Mouse (Mus musculus) c-Kit-positive CD71-positive TER-119-negative erythroid progenitor cells, embryonic 14.5 days (primary cell): Measurements from ENCODE around the gene Sox6.
"Not testable (repeated sequence)": the region's sequence is repeated elsewhere in the genome, so short reads cannot be mapped to it uniquely, and the experiment has no call there.

Experiments used
- DNase-seq: peaks from one replicate; pipeline ENCODE4 v3.0.0-alpha.2; 2013; ENCODE audit warnings: low read depth

The Sox6 gene

GRCm38 (mm10) chr7:116038511-116038910 lies at the start of gene Sox6:
Gene Sox6 (minus strand): TSS chr7:116038796.
- no peak for DNase-seq

- not testable (repeated sequence) for DNase-seq
Observed at GRCm38 (mm10) chr7:116084366-116084765, 45.8 kb upstream of the Sox6 start, which contains the start of gene Gm4353. Gene Gm4353 (minus strand): TSS chr7:116084635.

GRCm38 (mm10) chr7:116060739-116061138 lies 22.1 kb upstream of the Sox6 start:
- no peak for DNase-seq

GRCm38 (mm10) chr7:116040470-116041019 lies 1.9 kb upstream of the Sox6 start:
- DNase-seq, result no peak

- peak; percentile 63 for DNase-seq
Observed at GRCm38 (mm10) chr7:116039538-116040466, 1.2 kb upstream of the Sox6 start.

- no peak for DNase-seq
Observed at GRCm38 (mm10) chr7:116039196-116039537, 571 bp upstream of the Sox6 start, which contains the start of gene 1110004F10Rik. Gene 1110004F10Rik (plus strand): TSS chr7:116039397.

GRCm38 (mm10) chr7:116038024-116038423 lies 572 bp downstream of the Sox6 start:
- DNase-seq, result no peak

- DNase-seq, result no peak
Observed at GRCm38 (mm10) chr7:116036591-116037555, 1.7 kb downstream of the Sox6 start.

GRCm38 (mm10) chr7:116035504-116035903 lies 3.1 kb downstream of the Sox6 start:
- no peak for DNase-seq

- DNase-seq, result no peak
Observed at GRCm38 (mm10) chr7:116034282-116034758, 4.3 kb downstream of the Sox6 start.

- DNase-seq, result peak; percentile 35
Observed at GRCm38 (mm10) chr7:116033371-116034241, 5.0 kb downstream of the Sox6 start.

GRCm38 (mm10) chr7:116032596-116033307 lies 5.8 kb downstream of the Sox6 start:
- peak; percentile 81 for DNase-seq

GRCm38 (mm10) chr7:116031718-116032595 lies 6.6 kb downstream of the Sox6 start:
- peak; percentile 34 for DNase-seq

- DNase-seq, result peak; percentile 15
Observed at GRCm38 (mm10) chr7:116031388-116031717, 7.2 kb downstream of the Sox6 start.

- DNase-seq, result no peak
Observed at GRCm38 (mm10) chr7:116030597-116031387, 7.8 kb downstream of the Sox6 start.

- DNase-seq, result no peak
Observed at GRCm38 (mm10) chr7:116029991-116030390, 8.6 kb downstream of the Sox6 start.

- no peak for DNase-seq
Observed at GRCm38 (mm10) chr7:116002726-116003125, 35.9 kb downstream of the Sox6 start.

- DNase-seq, result no peak
Observed at GRCm38 (mm10) chr7:115988109-115988779, 50.4 kb downstream of the Sox6 start.
